Mouse (Mus musculus) lung, postnatal 36 days (tissue): Measurements from ENCODE around the gene Zbtb7b.
A peak's percentile ranks its signal among the peaks of the same experiment; 100 is the strongest.

Experiments used
- DNase-seq: peaks from one replicate; pipeline ENCODE4 v3.0.0; 2022; ENCODE audit warnings: mixed read lengths

Gene Zbtb7b

DNA sequence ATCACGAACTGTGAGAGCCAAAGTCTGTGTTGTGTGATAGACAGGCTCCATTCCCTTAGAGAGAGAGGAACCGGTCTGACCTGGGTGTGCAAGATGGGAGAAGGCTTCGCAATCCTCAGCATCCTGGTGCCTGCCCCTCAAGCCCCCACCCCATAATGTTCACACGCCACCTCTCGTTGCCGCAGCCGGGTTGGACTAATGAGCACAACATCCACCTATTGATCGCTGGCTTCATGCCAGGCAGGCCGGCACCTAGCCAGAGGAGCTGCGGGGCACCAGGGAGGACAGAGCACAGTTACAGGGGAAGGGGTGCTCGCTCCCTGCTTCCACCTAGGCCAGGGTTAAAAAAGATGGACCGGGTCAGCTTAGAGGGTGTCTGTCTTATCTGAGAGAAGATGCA lies 62.1 kb downstream of the Zbtb7b start:
- DNase-seq: no peak

DNA sequence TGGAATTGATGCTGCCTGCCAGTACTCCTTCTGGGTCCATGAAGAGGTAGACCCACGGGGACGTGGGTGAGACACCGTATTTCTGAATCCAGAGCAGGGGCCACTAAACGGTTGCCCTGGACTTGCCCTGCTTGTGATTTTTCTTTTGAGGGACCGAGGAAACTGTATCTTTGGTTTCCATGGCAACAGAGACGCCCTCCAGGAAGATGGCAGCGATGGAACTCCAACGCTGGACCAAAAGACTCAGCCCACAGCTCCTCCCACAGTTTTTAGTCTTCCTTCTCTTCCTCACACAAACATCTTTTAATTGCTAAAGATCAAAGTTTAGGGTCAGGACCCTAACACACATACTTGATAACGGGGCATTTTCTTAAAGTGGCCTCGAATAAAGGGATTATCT lies 62.6 kb downstream of the Zbtb7b start:
- no peak for DNase-seq

DNA sequence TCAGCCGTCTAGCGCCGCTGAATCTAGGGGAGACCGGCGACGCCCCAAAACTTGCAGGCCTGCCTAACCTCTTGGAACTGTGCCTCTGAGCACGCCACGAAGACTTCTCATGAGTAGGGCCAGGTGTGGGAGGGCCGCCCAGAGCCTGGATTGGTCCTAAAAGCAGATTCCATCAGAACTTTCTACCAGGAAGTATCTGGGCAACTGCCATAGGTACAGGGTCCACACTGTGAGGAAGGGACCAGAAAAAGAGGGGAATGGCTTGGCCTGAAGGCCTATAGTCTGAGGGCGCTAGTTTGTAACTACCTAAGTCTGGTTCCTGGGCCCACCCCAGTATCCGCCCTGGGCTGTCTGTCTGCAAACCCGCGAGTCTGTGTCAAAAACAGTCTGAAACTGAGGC lies 63.0 kb downstream of the Zbtb7b start:
- no peak for DNase-seq

DNA sequence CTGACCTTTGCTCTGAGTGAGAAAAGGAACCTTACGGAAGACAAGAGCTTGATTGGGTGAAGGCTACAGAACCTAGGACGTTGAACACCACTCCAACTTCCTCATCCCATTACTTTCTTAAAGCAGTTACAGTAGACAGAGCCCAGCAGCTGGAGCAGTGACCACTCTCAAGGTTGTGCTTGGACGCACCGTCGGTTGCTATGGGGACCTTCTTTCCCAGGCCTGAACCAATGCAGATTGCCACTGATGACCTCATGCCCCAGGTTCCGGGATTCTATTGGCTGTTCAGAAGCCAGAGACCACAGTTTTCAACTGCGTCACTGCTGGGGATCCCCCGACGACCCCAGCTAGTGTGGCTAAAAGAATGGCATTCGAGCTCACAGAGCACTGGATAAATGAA lies 63.6 kb downstream of the Zbtb7b start:
- peak; percentile 47 for DNase-seq

DNA sequence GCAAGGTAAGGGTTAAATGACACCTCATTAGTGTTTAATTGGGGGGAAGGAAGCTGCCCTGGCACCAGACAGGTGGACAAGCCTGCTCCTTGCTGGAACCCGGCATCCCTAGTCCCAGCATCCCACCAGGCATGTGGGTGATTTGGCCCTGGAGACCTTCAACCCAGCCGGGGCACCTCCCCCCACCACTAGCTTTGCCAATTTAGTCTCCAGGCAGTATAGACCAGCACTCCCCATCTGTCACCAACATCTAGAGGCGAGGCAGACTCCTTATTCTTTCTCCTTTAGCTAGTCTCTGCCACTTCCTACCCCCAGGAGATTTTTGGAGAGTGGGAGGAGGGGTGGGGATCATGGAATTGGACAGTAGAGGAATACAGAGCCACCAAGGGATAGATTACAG lies 64.2 kb downstream of the Zbtb7b start:
- no peak for DNase-seq

DNA sequence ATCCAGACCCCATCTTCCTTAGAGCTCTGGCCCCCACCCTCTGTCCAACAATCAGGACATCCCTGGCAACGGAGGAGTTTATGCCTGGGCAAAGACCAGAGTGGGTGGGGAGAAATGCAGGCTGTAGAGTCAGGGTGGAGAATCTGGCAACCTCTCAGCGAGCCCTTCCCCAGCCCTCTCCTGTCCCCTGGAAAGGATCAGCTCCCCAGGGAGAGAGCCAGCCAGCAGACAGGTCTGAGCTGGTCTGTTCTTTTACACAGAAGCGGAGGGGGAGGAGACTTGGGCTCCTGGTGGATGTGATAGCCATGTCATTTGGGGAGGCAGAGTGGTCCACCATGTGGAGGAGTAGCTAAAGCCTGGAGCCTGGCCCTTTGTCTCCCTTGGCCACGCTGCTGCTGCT lies 66.0 kb downstream of the Zbtb7b start:
- DNase-seq: no peak
